9 mouse cellular contexts compared by ENCODE assay signal in the genomic region with DNA sequence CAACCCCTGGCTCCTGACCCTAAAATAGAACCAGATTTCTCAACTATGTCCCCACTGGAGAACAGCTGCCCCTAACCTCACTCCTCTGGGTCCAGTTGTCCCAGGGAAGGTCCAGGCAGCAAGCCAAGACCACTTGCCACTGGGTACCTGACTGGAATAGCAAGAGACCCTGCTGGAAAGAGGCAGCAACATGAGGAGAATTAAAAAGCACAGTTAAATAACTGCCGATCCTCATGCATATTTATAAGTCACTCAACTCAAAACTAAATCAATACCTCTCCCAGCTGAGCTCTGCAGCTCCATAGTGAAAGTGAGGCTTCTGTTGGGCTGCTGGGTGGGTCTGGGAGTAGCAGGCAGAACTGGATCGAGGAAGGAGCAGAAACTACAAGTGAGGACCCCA.
DNase-seq lines count a peak whose midpoint lies in the region; ATAC-seq lines count a peak whose summit lies in the region.
"Had no signal": no experiment of that assay in that cellular context is flagged by ENCODE, and none has a peak within 500 bp of the region (broad histone marks: within the 10 kb centered on the region; RNA-seq: fewer than 3 reads in every experiment).

No protein-coding gene starts in this region.

- no peaks in the 10 kb centered on the region for H3K4me1 ChIP-seq in forebrain, embryonic 11.5 days (replicated peaks; ENCODE audit: control insufficient read depth, insufficient read depth, low read length)
- peaks cover 6% of the 10 kb centered on the region; the same call in 1 of the 2 replicates for H3K4me1 ChIP-seq in forebrain, embryonic 10.5 days
- H3K4me1 ChIP-seq in hindbrain, embryonic 15.5 days (replicated peaks), result peaks cover 43% of the 10 kb centered on the region
- no peaks in the 10 kb centered on the region for H3K4me1 ChIP-seq in liver, embryonic 11.5 days (replicated peaks; ENCODE audit: control insufficient read depth, insufficient read depth, low read length)

- H3K9ac ChIP-seq in forebrain, embryonic 11.5 days (ENCODE audit: low read length), result no peak overlapping the region
- no peak overlapping the region for H3K9ac ChIP-seq in hindbrain, embryonic 15.5 days
- H3K9ac ChIP-seq in liver, embryonic 11.5 days (ENCODE audit: low read depth, low read length), result no peak overlapping the region

- no peak for DNase-seq in forebrain, embryonic 11.5 days (ENCODE audit: low spot score)
- DNase-seq in forebrain, embryonic 10.5 days (ENCODE audit: extremely low spot score, low spot score), result no peak
- DNase-seq in left cerebral cortex, postnatal 14 days (ENCODE audit: low spot score in 2 of 2), result peak; percentile 77 to 79
- peak; percentile 40 for DNase-seq in right cerebral cortex, adult 2 months (ENCODE audit: low spot score in 2 of 2)
- no peak for DNase-seq in spleen, postnatal 14 days (ENCODE audit: low spot score in 2 of 2)
- no peak for DNase-seq in urinary bladder, adult 2 months (ENCODE audit: low spot score)
- no peak for DNase-seq in liver, embryonic 11.5 days (ENCODE audit: low spot score)
- DNase-seq: heart, adult 18-20 months had no signal

- no peaks in the 10 kb centered on the region for H3K36me3 ChIP-seq in forebrain, embryonic 11.5 days (ENCODE audit: control insufficient read depth, insufficient read depth, low read length)
- peaks cover 29% of the 10 kb centered on the region for H3K36me3 ChIP-seq in forebrain, embryonic 10.5 days (replicated peaks)
- no peaks in the 10 kb centered on the region for H3K36me3 ChIP-seq in hindbrain, embryonic 15.5 days
- no peaks in the 10 kb centered on the region; the same call in 1 of the 2 replicates for H3K36me3 ChIP-seq in liver, embryonic 11.5 days (ENCODE audit: control insufficient read depth, insufficient read depth, low read length)

- H3K4me2 ChIP-seq in forebrain, embryonic 11.5 days (ENCODE audit: low read depth, low read length, severe bottlenecking), result no peak overlapping the region
- no peak overlapping the region for H3K4me2 ChIP-seq in hindbrain, embryonic 15.5 days
- H3K4me2 ChIP-seq in liver, embryonic 11.5 days, result no peak overlapping the region

- no peaks in the 10 kb centered on the region for H3K9me3 ChIP-seq in forebrain, embryonic 11.5 days (ENCODE audit: control insufficient read depth, low read length)
- no peaks in the 10 kb centered on the region for H3K9me3 ChIP-seq in forebrain, embryonic 10.5 days
- H3K9me3 ChIP-seq in hindbrain, embryonic 15.5 days, result no peaks in the 10 kb centered on the region
- H3K9me3 ChIP-seq in liver, embryonic 11.5 days (ENCODE audit: control insufficient read depth, low read length), result no peaks in the 10 kb centered on the region

- no peak overlapping the region for H3K4me3 ChIP-seq in forebrain, embryonic 11.5 days (ENCODE audit: low read depth, low read length)
- no peak overlapping the region for H3K4me3 ChIP-seq in forebrain, embryonic 10.5 days
- no peak overlapping the region for H3K4me3 ChIP-seq in hindbrain, embryonic 15.5 days
- H3K4me3 ChIP-seq in liver, embryonic 11.5 days (ENCODE audit: low read depth, low read length), result no peak overlapping the region

- ATAC-seq in forebrain, embryonic 11.5 days (replicated peaks; ENCODE audit: low FRiP score), result peak; percentile 76
- peak; percentile 71 for ATAC-seq in hindbrain, embryonic 15.5 days (ENCODE audit: low FRiP score, low read depth)
- no peak for ATAC-seq in liver, embryonic 11.5 days (replicated peaks; ENCODE audit: low FRiP score)

- H3K27me3 ChIP-seq in forebrain, embryonic 11.5 days (ENCODE audit: control insufficient read depth, insufficient read depth, low read length), result no peaks in the 10 kb centered on the region
- no peaks in the 10 kb centered on the region for H3K27me3 ChIP-seq in forebrain, embryonic 10.5 days (ENCODE audit: poor library complexity, severe bottlenecking)
- no peaks in the 10 kb centered on the region for H3K27me3 ChIP-seq in hindbrain, embryonic 15.5 days
- H3K27me3 ChIP-seq in liver, embryonic 11.5 days (replicated peaks; ENCODE audit: control insufficient read depth, insufficient read depth, low read length), result no peaks in the 10 kb centered on the region

- peak overlapping the region; percentile 2; the same call in 1 of the 2 replicates for H3K27ac ChIP-seq in forebrain, embryonic 11.5 days (ENCODE audit: low read depth, low read length)
- no peak overlapping the region for H3K27ac ChIP-seq in forebrain, embryonic 10.5 days
- H3K27ac ChIP-seq in hindbrain, embryonic 15.5 days (replicated peaks), result peak overlapping the region; percentile 65
- H3K27ac ChIP-seq in liver, embryonic 11.5 days (ENCODE audit: low read depth, low read length), result no peak overlapping the region

- intact Hi-C loops in left cerebral cortex, postnatal 14 days (cut with DNase I), result no loop called here

- 48% methylated on average over 2 of the region's 2 CpGs for WGBS in forebrain, embryonic 11.5 days
- 75% methylated on average over 2 of the region's 2 CpGs for WGBS in forebrain, embryonic 10.5 days
- 18% methylated on average over 2 of the region's 2 CpGs for WGBS in hindbrain, embryonic 15.5 days
- WGBS in liver, embryonic 11.5 days, result 79% methylated on average over 2 of the region's 2 CpGs

Comparison
In these comparisons a context has a peak if more than half of its experiments do, and no peak if none do; other contexts are left out.
1. H3K27ac ChIP-seq: peak in forebrain, embryonic 11.5 days (single experiment) and hindbrain, embryonic 15.5 days (single experiment); none in forebrain, embryonic 10.5 days (single experiment) and liver, embryonic 11.5 days (single experiment).
2. DNase-seq: peak in left cerebral cortex, postnatal 14 days (2 of 2) and right cerebral cortex, adult 2 months (2 of 2); none in forebrain, embryonic 11.5 days (single experiment), forebrain, embryonic 10.5 days (single experiment), spleen, postnatal 14 days (0 of 2), urinary bladder, adult 2 months (single experiment) and liver, embryonic 11.5 days (single experiment).